ENCODE assay signal across 14 mouse cellular contexts in genomic region chr8:105537011-105537677, GRCm38 (mm10). TPM values are rescaled to one million over a fixed set of nuclear protein-coding genes. Genes with fewer than 3 reads are reported as not detected.
A peak's percentile ranks its signal among the peaks of the same experiment; 100 is the strongest.
DNase-seq lines count a peak whose midpoint lies in the region; ATAC-seq and TF ChIP-seq lines count a peak whose summit lies in the region.
"Had no signal": no experiment of that assay in that cellular context is flagged by ENCODE, and none has a peak within 500 bp of the region (broad histone marks: within the 10 kb centered on the region; RNA-seq: fewer than 3 reads in every experiment).

No protein-coding gene starts in this region.

- WGBS in lung, adult 2 months = 57% methylated on average over 6 of the region's 6 CpGs

- no peak overlapping the region for H3K4me3 ChIP-seq in lung, adult 2 months (replicated peaks; ENCODE audit: extremely low read depth, low read depth, low read length)
- H3K4me3 ChIP-seq: heart, embryonic 15.5 days had no signal

- ATAC-seq in cerebellum, adult (ENCODE audit: insufficient number of reproducible peaks, low FRiP score, low TSS enrichment) = peak; percentile 69

- H3K4me1 ChIP-seq in lung, adult 2 months (ENCODE audit: control insufficient read depth, insufficient read depth, low read length) = peaks cover 26% of the 10 kb centered on the region

- no peak for TF ChIP-seq CTCF in lung, adult 2 months (IDR thresholded peaks at IDR 0.05; ENCODE audit: insufficient read depth, low read length)

- TF ChIP-seq POLR2A in lung, adult 2 months (IDR thresholded peaks at IDR 0.05; ENCODE audit: borderline replicate concordance, extremely low read depth, low read depth, low read length) = no peak

- DNase-seq in cerebellum, postnatal 4 days (ENCODE audit: low spot score in 2 of 2) = no peak
- DNase-seq in lung, postnatal 36 days = peak; percentile 57
- no peak for DNase-seq in lung, adult 2 months
- DNase-seq in cerebellum, postnatal 36 days = peak; percentile 68 to 71
- DNase-seq in skeletal muscle tissue, adult 2 months (ENCODE audit: low read depth, low spot score) = peak; percentile 95
- no peak for DNase-seq in testis, postnatal 10 days (ENCODE audit: low spot score)
- no peak for DNase-seq in ovary, postnatal 36 days (ENCODE audit: low spot score)
- DNase-seq: kidney, postnatal 14 days; layer of hippocampus, postnatal 36 days; liver; thymus, postnatal 25 days had no signal

RNA-seq across cellular contexts. Expression of gene Hsd11b2, which starts 18.6 kb away (rescaled TPM):
- 2.1 and 4.8 TPM in 2 replicates for polyA plus RNA-seq in lung, adult 2 months (2012; rRNA removed)
- polyA plus RNA-seq: G1E had no signal

RNA-seq across cellular contexts. Expression of gene Atp6v0d1, which starts 28.7 kb away (rescaled TPM):
- polyA plus RNA-seq in lung, adult 2 months (2012; rRNA removed) = 101 and 121 TPM in 2 replicates

RNA-seq across cellular contexts. Expression of gene Zdhhc1, which starts 40.4 kb away (rescaled TPM):
- polyA plus RNA-seq in lung, adult 2 months (2012; rRNA removed) = 130 and 133 TPM in 2 replicates

Comparison
In these comparisons a context has a peak if more than half of its experiments do, and no peak if none do; other contexts are left out.
1. DNase-seq: peak in lung, postnatal 36 days (single experiment), cerebellum, postnatal 36 days (2 of 2) and skeletal muscle tissue, adult 2 months (single experiment); none in cerebellum, postnatal 4 days (0 of 2), lung, adult 2 months (single experiment), testis, postnatal 10 days (single experiment) and ovary, postnatal 36 days (single experiment).